Mouse (Mus musculus) heart, embryonic 11.5 days (tissue): ENCODE measurements around the gene Serpina3g. TPM values are rescaled to one million over a fixed set of nuclear protein-coding genes. Genes with fewer than 3 reads are reported as not detected.
"Not testable (repeated sequence)": the region's sequence is repeated elsewhere in the genome, so short reads cannot be mapped to it uniquely, and the experiment has no call there.

ENCODE experiments used
- ATAC-seq: fragments of 200-750 bp; cut with Nextera tagmentation; replicated peaks from 2 replicates; pipeline ENCODE4 v1.8.0; 2017; ENCODE audit warnings: moderate library complexity; ENCODE audit not compliant: insufficient number of reproducible peaks, low FRiP score, low TSS enrichment
- H3K27ac ChIP-seq: fragments of 300-500 bp; sonication (generic); 2 replicates; pipeline ENCODE4 v1.5.1; 2014; ENCODE audit warnings: mild to moderate bottlenecking, low read depth, low read length
- H3K27me3 ChIP-seq: fragments of 300-500 bp; sonication (generic); 2 replicates; pipeline ENCODE4 v1.6.1; 2014; ENCODE audit warnings: mild to moderate bottlenecking, low read length, mixed read lengths; ENCODE audit not compliant: control insufficient read depth, insufficient read depth
- H3K36me3 ChIP-seq: fragments of 300-500 bp; sonication (generic); 2 replicates; pipeline ENCODE4 v1.6.1; 2014; ENCODE audit warnings: mild to moderate bottlenecking, low read length, moderate library complexity, mixed read lengths; ENCODE audit not compliant: control insufficient read depth, insufficient read depth
- H3K4me1 ChIP-seq: fragments of 300-500 bp; sonication (generic); 2 replicates; pipeline ENCODE4 v1.6.1; 2014; ENCODE audit warnings: low read length; ENCODE audit not compliant: control insufficient read depth, insufficient read depth
- H3K4me2 ChIP-seq: fragments of 300-500 bp; sonication (generic); 2 replicates; pipeline ENCODE4 v1.6.1; 2014; ENCODE audit warnings: mild to moderate bottlenecking, moderate library complexity
- H3K4me3 ChIP-seq: fragments of 300-500 bp; sonication (generic); 2 replicates; pipeline ENCODE4 v1.5.1; 2014; ENCODE audit warnings: low read depth, low read length
- H3K9ac ChIP-seq: fragments of 300-500 bp; sonication (generic); 2 replicates; pipeline ENCODE4 v1.6.1; 2014; ENCODE audit warnings: mild to moderate bottlenecking, low read depth, low read length, moderate library complexity
- H3K9me3 ChIP-seq: fragments of 300-500 bp; sonication (generic); replicated peaks from 2 replicates; pipeline ENCODE4 v1.6.1; 2016; ENCODE audit warnings: low read length; ENCODE audit not compliant: control insufficient read depth
- WGBS: fragments of 180-500 bp; shearing (Covaris S2); extraction: QIAGEN DNeasy Blood & Tissue Kit; methylation state at CpG from one replicate; pipeline ENCODE4 v1.1.7; 2014; ENCODE audit not compliant: insufficient replicate concordance; 5-methylcytosine and 5-hydroxymethylcytosine counted together
- polyA plus RNA-seq: library from polyadenylated mRNA; unstranded; fragments of >200 nt; fragmentation: Nextera tagmentation; extraction: Ambion mirVana; gene quantifications from 2 replicates; pipeline ENCODE4 v1.2.1, GENCODE M21; 2014

Serpina3g gene
- polyA plus RNA-seq, 1 experiment from 2014 or later, result 1.1 TPM

DNA sequence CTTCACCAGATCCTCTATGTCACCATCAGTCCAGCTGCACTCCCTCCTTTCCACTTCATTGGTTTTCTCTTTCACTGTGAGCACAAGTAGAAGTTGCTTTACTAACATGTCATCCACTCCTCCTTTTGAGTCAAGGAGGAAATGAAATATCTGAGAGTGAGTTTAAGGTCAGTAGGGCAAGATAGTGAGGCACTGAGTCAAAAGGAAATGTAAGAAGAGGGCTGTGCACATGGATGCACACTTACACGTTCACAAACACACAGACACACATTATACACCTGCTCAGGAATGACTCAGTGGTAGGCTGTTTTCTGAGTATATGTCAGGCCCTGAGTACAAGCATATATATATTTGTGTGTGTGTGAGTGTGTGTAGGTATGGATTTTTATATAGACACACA, 12.4 kb upstream of the Serpina3g start:
- Histone ChIP-seq H3K4me3 (no peak overlapping the region), H3K36me3 (no peaks in the 10 kb centered on the region), H3K27ac (no peak overlapping the region), H3K9me3 (no peaks in the 10 kb centered on the region), H3K9ac (no peak overlapping the region), H3K4me2 (no peak overlapping the region), H3K4me1 (no peaks in the 10 kb centered on the region), H3K27me3 (no peaks in the 10 kb centered on the region)
- ATAC-seq, result no peak
- 29% methylated on average over 1 of the region's 1 CpGs for WGBS

DNA sequence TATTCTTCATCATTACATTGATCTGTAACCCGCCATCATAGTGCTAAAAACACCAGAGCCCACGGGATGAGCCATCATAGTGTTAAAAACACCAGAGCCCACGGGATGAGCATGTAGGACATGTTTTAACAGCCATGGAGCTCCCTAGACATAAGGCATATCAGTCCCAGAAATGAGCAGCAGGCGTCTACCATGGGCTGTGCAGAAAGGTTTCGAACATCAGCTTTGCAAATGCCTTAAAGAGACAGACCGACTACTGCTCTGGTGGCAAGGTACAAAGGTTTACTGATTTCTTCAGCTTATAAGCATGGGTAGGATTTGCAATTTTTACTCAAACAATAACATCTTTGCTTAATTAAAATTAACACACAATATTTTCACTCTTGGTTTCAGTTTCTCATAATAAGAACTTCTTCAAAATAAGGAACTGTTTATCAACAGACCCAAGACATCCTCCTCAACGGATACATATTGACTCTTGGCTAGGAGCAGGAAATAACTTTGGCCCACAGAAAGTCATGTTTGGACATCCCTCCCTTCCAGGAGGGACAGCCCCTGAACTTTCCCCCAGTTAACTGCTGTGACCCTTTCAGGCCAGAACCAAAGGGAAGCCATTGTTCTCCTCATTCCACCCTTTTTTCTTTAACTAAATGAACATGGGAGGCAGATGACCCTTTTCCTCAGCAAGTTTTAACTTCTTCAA, 11.3 kb upstream of the Serpina3g start:
- Histone ChIP-seq H3K27ac (no peak overlapping the region), H3K9me3 (no peaks in the 10 kb centered on the region), H3K4me1 (no peaks in the 10 kb centered on the region), H3K27me3 (no peaks in the 10 kb centered on the region), H3K9ac (no peak overlapping the region), H3K4me3 (no peak overlapping the region), H3K4me2 (no peak overlapping the region), H3K36me3 (no peaks in the 10 kb centered on the region)
- no peak for ATAC-seq
- 65% methylated on average over 7 of the region's 7 CpGs for WGBS

DNA sequence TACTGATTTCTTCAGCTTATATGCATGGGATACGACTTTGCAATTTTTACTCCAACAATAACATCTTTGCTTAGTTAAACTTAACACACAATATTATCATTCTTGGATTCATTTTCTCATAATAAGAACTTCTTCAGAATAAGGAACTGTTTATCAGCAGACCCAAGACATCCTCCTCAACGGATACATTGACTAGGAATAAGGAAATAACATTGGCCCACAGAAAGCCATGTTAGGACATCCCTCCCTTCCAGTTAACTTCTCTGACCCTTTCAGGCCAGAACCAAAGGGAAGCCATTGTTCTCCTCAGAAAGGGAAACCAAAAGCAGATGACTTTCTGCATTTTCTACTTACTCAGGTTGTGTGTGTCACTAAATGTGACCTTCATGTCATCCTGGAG, 5.3 kb upstream of the Serpina3g start:
- Histone ChIP-seq H3K27me3 (no peaks in the 10 kb centered on the region), H3K4me2 (no peak overlapping the region), H3K9me3 (no peaks in the 10 kb centered on the region), H3K4me1 (no peaks in the 10 kb centered on the region), H3K36me3 (no peaks in the 10 kb centered on the region), H3K9ac (no peak overlapping the region), H3K4me3 (no peak overlapping the region), H3K27ac (no peak overlapping the region)
- WGBS, result 58% methylated on average over 2 of the region's 2 CpGs
- no peak for ATAC-seq

DNA sequence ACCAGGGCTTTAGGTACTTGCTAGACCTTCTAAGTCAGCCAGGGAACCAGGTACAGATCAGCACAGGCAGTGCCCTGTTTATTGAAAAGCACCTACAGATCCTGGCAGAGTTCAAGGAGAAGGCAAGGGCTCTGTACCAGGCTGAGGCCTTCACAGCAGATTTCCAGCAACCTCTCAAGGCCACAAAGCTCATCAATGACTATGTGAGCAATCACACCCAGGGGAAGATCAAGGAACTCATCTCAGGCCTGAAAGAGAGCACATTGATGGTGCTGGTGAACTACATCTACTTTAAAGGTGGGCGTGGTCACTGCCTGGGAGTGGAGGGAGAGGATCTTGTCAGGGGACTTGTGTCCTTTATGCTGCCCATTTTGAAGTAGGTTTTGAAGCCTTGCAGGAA, 2.0 kb downstream of the Serpina3g start:
- not testable (repeated sequence) for ATAC-seq, H3K27ac ChIP-seq, H3K4me2 ChIP-seq, H3K9me3 ChIP-seq, H3K27me3 ChIP-seq, H3K4me1 ChIP-seq, H3K36me3 ChIP-seq, H3K9ac ChIP-seq, H3K4me3 ChIP-seq
- WGBS, result 89% methylated on average over 1 of the region's 1 CpGs

DNA sequence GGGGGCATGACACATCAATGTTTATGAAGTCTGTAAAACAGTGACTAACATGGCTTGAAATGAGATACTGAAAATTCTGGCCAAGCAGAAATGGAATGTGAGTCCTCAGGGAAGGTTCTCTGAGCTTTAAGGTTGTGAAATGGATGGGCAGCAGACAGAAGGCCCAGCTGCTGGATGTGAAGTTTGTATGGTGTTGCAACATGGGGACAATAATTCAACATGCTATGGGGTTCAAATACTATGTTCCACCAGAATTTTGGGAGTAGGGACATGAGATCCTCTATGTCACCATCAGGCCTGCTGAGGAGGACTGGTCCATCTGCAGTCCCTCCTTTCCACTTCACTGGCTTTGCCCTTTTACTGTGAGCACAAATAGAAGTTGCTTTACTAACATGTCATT, 7.3 kb downstream of the Serpina3g start:
- Histone ChIP-seq H3K27ac (no peak overlapping the region), H3K27me3 (no peaks in the 10 kb centered on the region)
- ATAC-seq, result no peak

DNA sequence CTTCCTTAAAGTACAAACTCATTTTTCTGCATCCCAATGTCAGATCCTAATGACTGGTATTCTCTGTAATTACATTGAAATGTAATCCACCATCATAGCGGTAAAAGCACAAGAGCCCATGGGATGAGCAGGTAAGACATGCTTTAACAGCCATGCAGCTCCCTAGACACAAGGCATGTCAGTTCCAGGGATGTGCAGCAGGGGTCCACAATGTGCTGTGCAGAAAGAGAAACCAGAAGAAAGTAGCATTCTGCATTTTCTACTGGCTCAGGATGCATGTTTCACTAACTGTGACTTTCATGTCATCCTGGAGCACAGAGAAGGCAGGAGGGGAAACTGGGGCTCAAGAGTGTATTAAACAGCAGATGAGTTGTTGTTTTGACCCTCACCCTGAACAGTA, 9.0 kb downstream of the Serpina3g start:
- H3K9ac ChIP-seq, result no peak overlapping the region
- H3K27me3 ChIP-seq, result no peaks in the 10 kb centered on the region
- WGBS, result 62% methylated on average over 1 of the region's 1 CpGs
- H3K4me1 ChIP-seq, result no peaks in the 10 kb centered on the region
- no peaks in the 10 kb centered on the region for H3K36me3 ChIP-seq
- H3K4me3 ChIP-seq, result no peak overlapping the region
- no peak for ATAC-seq
- no peaks in the 10 kb centered on the region for H3K9me3 ChIP-seq
- H3K27ac ChIP-seq, result no peak overlapping the region
- no peak overlapping the region for H3K4me2 ChIP-seq

More for the DNA sequence above, 7.3 kb downstream of the Serpina3g start:
- no peak overlapping the region for H3K4me2 ChIP-seq
- no peak overlapping the region for H3K4me3 ChIP-seq
- H3K9ac ChIP-seq, result no peak overlapping the region
- no peaks in the 10 kb centered on the region for H3K9me3 ChIP-seq
- no peaks in the 10 kb centered on the region for H3K36me3 ChIP-seq
- H3K4me1 ChIP-seq, result no peaks in the 10 kb centered on the region

DNA sequence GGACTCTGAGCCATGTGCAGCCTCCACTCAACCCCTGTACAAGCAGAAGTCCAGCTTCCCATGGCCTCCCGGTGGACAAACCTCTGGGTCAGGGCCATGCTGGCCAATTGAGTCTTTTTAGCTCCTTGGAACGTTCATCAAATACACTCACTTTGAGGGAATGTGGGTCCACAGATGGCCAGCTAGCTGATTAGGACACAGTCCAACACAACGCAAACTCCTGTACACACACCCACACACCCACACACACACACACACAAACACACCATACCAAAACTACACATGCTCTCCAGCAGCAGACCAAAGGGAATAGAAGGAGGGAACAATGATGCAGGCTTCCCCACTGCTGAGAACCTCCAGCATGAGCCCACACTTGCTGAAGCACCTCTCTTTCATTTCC, 9.6 kb downstream of the Serpina3g start:
- Histone ChIP-seq H3K36me3 (no peaks in the 10 kb centered on the region), H3K4me1 (no peaks in the 10 kb centered on the region), H3K4me2 (no peak overlapping the region), H3K27ac (no peak overlapping the region), H3K4me3 (no peak overlapping the region), H3K9ac (no peak overlapping the region), H3K9me3 (no peaks in the 10 kb centered on the region), H3K27me3 (no peaks in the 10 kb centered on the region)
- ATAC-seq, result no peak
- WGBS, result 77% methylated on average over 3 of the region's 3 CpGs

DNA sequence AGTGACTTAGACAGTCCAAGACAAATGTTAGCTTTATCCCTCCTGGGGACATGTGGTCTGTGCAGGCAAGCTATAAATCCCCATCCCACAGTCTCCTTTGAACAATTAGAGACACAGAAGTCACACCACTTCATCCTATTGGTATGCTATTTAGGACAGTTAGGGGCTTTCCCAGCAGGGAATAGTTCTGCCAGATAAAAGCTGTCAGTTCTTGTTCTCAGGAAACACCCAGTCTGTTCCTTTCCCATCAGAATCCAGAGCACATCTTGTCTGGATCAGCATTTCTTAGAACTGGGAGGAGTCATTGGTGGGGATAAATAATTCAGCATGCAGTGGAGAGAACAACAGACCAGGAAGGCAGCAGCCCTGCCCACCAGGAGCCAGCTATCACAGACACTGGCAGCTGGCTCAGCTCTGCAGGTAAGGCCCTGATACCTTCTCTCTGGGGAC, 11.5 kb downstream of the Serpina3g start:
- H3K27me3 ChIP-seq, result no peaks in the 10 kb centered on the region
- no peaks in the 10 kb centered on the region for H3K36me3 ChIP-seq
- H3K4me2 ChIP-seq, result no peak overlapping the region
- no peaks in the 10 kb centered on the region for H3K9me3 ChIP-seq
- H3K4me1 ChIP-seq, result no peaks in the 10 kb centered on the region
- ATAC-seq, result no peak
- H3K4me3 ChIP-seq, result no peak overlapping the region
- H3K27ac ChIP-seq, result no peak overlapping the region
- no peak overlapping the region for H3K9ac ChIP-seq

DNA sequence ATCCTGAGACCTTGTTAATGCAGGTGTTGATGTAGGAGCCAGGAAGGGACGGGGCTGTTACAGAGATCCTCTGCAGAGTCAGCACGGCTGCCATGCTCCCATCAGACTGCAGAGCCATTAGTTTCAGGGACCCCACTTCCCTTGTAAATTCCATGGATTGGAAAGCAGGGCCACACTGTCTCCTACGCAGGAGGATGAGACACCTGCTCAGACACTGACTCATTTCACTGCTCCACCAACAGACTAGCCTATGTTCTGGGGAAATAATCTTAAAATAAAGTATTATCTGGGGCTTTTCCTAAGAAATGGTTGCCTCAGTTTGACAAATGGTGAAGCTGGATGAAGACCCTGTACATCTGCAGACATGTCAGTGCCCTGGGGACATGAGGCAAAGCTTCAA, 12.2 kb downstream of the Serpina3g start:
- Histone ChIP-seq H3K4me3 (no peak overlapping the region), H3K27ac (no peak overlapping the region), H3K4me2 (no peak overlapping the region), H3K36me3 (no peaks in the 10 kb centered on the region), H3K9ac (no peak overlapping the region), H3K27me3 (no peaks in the 10 kb centered on the region), H3K9me3 (no peaks in the 10 kb centered on the region), H3K4me1 (no peaks in the 10 kb centered on the region)
- ATAC-seq, result no peak
- 57% methylated on average over 3 of the region's 3 CpGs for WGBS
